Mouse (Mus musculus) erythroblast, adult 5-6 weeks (primary cell): ENCODE data around the gene Ucma. TPM values are rescaled to one million over a fixed set of nuclear protein-coding genes. Genes with fewer than 3 reads are reported as not detected.

Source experiments
- ATAC-seq: replicated peaks from 2 replicates; pipeline ENCODE4 v1.8.0; 2016; ENCODE audit warnings: moderate number of reproducible peaks, mild to moderate bottlenecking, moderate TSS enrichment, inconsistent platforms; ENCODE audit not compliant: poor library complexity, low FRiP score, severe bottlenecking
- total RNA-seq, 2 experiments: library from RNA; stranded (forward) in 1 of 2; stranded (reverse) in 1 of 2; fragments of 150-400 nt in 1 of 2; fragments of 200-764, 138-1000 nt in 1 of 2; gene quantifications; 2 replicates each; pipeline versions ENCODE4 v1.2.3 to v1.2.4; 2015 to 2017; ENCODE audit warnings: low replicate concordance in 2 of 2

The Ucma gene
- total RNA-seq, 2 experiments from 2014 or later, result not detected

GRCm38 (mm10) chr2:4996421-4996824 is 20.5 kb downstream of the Ucma start:
- ATAC-seq, result no peak

DNA sequence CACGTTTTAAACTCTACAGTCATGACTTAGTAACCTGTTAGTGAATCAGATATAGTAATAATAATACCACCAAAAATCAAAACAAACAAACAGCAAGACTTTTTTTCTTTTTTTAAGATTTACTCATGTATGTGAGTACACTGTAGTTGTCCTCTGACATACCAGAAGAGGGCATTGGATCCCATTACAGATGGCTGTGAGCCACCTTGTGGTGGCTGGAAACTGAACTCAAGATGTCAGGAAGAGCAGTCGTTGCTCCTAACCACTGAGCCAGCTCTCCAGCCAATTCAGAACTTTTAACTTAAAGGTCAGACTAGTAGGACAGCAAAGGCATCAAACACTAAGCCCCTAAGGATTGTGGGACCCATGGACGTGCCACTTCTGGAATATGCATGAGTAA is 23.0 kb downstream of the Ucma start:
- ATAC-seq, result no peak

DNA sequence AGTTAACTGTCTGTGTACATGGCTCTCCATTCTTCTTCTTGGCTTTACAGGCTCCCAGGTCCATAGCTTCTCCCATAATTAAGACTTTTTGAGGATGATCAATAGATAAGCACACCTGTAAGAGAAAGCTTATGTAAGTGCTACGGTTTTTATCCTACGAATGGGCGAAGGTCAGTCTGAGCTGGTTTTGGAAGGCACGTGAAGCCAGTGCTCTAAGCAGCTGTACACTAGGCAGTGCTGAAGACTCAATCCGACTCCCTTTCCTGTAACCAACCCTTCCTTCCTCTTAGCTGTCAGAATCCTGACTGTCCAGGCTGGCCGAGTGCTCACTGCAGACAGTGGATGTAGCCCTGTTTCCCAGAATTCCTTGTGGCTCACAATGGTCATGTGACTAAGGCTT is 25.3 kb downstream of the Ucma start:
- ATAC-seq, result no peak

GRCm38 (mm10) chr2:5007107-5007506 is 31.2 kb downstream of the Ucma start:
- no peak for ATAC-seq

GRCm38 (mm10) chr2:5011898-5012490 is 36.1 kb downstream of the Ucma start:
- no peak for ATAC-seq

GRCm38 (mm10) chr2:5012491-5013324 is 36.8 kb downstream of the Ucma start, which contains the start of gene Mcm10:
Gene Mcm10, minus strand, starts transcription at chr2:5012791.
- peak; percentile 99 for ATAC-seq

DNA sequence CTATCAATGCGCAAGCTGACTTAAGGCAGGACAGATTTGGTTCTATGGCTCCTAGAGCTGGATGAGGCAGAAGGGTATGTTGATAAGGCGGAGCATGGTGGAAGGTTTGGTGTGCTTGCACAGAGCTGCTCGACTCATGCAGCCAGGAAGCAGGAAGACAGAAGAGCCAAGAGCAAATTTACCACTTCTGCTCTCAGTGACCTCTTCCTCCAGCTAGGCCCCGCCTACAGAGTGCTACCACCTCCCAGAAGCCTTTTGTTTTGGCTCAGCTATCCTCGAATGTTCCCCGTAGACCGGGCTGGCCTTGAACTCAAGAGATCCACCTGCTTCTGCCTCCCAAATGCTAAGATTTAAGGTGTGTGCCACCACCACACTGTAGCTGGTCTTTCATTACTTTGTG is 38.7 kb downstream of the Ucma start:
- ATAC-seq, result no peak

DNA sequence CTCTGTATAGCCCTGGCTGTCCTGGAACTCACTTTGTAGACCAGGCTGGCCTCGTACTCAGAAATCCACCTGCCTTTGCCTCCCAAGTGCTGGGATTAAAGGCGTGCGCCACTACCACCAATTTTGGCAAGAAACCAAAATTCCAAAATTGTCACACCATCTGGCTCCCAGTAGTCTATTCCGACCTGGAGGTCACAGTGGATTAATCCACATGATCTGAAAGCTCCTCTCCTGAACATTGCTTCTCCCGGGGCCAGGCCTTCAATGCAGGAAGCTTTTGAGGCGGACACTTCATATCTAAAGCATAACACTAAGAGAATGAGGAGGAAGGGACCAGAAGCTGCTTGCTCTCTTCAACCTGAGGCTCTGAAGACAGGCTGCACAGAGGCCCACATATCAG is 39.6 kb downstream of the Ucma start:
- ATAC-seq, result no peak

- no peak for ATAC-seq
Measured at GRCm38 (mm10) chr2:5016922-5017321, 41.0 kb downstream of the Ucma start.

- no peak for ATAC-seq
Measured at GRCm38 (mm10) chr2:5019708-5020107, 43.8 kb downstream of the Ucma start.

DNA sequence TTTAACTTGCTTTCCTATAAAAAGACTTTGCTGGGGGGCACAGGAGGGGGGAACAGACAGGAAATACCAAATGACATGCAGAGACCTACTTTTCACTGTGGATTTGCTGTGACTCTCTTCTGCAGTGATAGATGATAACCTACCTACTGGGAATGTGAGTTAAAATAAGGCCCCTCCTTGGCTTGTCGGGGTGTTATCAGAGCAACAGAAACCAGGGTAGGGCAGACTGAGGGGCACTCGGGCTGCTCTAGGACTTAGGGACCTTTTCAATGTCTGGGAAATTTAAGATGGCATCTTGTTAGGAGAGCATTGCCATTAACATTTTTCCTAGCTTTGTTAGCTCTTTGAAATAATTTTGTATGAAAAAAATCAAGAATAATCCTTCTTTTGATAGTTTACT is 47.4 kb downstream of the Ucma start:
- no peak for ATAC-seq

DNA sequence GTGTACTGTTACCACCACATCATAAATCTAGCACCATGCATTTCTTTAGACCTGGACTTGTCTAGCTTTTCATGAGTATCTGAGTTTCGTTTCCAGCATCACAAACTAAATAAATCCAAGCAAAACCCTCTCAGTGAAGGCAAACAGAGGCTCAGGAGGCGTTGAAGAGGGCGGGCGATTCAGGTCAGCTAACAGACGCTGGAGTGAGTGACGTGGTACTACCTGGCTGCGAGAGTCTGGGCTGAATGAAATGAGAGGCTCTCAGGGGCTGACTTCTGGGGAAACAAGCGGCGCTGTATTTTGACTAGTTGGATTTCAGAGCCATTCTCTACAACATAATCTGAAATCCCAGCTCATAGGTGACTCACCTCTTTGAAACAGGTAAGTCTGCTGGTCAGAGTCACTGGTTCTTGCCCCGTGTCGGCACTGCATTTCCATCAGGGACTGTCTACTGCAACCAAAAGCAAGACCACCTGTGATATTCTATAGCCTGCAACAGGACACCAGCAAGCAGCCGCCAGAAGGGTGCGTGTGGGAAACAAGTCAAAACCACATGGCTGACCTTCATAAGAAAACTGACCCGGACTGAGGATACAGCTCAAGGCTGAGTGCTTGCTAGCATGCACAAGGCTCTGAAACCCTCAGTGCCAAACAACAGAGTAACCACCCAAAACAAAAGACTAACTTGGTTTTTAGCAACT is 47.9 kb downstream of the Ucma start:
- ATAC-seq, result no peak

DNA sequence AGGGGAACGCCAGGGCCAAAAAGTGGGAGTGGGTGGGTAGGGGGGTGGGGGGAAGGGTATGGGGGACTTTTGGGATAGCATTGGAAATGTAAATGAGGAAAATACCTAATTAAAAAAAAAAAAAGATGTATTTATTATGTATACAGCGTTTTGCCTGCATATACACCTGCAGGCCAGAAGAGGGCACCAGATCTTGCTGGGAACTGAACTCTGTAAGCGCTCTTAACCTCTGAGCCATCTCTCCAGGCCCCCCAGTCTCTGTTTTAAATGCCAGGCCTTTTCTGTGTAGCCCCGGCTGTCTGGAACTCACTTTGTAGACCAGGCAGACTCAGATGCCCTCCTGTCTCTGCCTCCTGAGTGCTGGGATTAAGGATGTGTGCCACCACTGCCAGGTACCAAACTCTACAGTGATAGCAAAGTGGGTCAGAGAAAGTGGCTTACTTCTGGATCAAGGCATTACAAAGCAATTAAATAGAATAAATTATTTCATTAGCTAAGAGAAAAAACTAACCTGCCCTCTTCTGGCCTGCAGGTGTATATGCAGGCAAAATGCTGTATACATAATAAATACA is 49.3 kb downstream of the Ucma start:
- ATAC-seq, result peak; percentile 73

DNA sequence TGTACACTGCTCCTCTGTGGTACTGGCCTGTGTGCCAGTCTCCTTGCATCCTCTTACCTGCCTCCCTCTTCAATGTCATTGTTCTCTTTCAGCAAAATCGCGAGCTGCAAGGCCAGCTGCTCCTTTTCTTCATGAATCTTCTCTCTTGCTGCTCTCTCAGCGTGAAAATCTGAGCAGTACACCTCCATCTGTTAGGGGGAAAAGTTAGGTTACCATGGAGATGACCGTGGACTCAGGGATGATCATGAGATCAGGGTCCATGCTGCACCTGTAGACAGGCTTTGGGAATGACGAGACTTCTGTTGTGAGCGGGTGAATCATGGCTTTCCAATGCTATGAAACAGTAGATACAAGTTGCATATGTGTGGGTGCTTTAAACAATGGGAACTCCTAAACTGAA is 51.1 kb downstream of the Ucma start:
- no peak for ATAC-seq

DNA sequence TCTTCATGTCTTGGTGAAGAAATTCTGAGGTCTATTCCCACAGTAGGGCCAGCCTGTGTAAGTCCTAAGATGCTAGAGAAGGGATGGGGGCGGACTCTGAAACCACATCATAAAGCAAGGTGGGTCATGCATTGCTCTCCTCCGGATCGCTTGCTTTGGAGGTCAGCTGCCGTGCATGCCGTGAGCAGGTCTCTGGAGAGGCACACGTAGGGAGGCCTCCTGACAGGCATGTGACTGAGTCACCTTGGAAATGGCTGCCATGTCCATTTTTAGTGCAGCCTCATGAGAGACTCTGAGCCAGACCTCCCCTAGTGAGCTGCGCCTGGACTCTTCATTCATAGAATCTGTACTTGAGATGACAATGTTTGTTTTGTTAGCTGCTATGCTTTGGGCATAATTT is 52.1 kb downstream of the Ucma start:
- ATAC-seq, result 0 out of 2 replicates have a peak, but pooled peaks have one; percentile 15

DNA sequence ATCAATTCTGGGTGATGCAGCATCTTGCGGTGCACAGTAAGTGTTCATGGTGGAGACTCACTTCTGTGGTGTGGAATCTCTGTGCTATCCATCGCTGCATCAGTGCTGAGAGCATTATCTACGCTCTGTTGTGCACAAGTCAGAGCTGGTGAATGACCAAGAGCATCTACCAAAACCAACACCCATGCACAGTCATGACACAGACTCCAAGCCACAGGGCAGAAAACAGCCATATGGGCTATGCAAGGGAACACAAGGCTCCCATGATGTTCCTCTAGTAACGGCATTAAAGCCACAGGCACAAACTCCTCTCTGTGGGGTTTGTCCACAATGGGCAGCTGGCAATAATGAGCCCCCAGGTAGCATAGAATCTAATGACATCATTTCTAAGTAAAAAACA is 53.9 kb downstream of the Ucma start:
- no peak for ATAC-seq

GRCm38 (mm10) chr2:5031215-5031614 is 55.3 kb downstream of the Ucma start:
- no peak for ATAC-seq

DNA sequence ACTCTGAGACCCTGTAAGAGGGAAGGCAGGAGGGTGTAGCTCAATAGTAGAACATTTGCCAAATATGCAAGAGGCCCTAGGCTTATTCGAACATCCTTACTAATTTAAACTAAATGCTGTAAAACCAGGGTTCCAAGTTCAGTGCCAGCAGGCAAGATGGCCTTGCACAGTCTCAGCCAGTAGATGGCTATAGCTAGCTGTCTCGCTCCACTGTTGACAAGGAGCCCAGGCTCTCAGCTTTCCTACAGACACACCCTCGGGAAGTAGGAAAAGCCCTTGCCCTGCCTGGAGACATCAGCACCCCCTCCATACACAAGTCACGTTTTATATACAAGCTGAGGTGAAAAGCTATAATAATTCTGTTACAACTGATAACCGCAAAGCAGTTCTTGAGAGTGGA is 56.7 kb downstream of the Ucma start:
- ATAC-seq, result no peak

DNA sequence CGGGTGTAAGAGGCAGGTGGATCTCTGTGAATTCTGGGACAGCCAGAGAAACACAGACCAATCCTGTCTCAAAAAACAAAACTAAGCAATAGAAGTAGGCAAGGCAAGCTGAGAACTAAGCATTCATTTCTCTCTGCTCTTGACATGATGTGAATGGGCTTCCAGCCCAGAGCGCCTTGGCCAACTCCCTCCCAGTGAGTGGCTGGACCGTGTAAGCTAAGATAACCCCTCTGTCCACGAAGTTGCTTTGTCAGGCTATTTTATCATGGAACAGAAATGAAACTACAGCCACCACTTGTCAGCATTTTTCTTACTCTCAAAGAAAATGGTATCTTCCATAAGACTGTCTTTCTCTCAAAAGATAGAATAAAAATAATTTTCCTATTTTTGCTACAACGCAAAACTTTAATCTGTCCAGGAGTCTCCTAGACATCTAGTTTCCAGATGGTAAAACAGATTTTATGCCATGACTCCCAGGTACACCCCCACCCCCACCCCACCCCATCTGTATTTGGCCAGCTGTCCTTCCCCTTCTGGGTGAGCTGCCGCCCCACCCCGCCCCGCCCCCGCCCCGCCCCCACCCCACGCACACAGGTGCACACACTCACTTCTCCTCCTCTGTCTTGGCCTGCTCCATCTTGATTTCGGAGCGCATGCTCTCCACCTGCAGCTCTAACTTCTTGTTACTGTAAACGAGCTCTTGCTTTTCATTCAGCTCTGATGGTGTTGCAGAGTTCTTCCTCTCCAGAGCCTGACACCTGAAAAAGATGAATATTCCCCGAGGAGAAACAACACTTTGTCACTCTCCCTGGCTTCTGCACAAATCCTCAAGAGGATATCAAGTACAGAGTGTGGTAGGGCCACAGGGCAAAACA is 57.9 kb downstream of the Ucma start:
- ATAC-seq, result peak; percentile 63; the same call in 1 of the 2 replicates

DNA sequence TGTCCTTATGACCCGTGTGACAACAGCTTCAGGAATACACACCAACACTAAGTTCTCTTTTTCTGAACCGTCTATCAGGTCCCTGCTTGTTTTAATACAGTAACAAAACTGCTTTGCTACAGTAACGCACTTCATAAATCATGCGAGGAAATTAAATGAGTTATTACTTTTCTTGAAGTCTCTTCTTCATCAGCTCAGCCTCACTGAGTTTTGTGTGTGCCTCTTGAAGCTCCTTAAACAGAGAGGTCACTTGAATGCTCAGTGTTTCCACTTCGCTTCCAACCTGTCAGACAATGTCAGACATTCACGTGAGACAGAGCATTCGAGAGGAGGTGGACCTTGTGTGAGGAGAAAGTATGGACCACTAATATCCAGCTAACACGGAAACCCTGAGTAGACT is 58.9 kb downstream of the Ucma start:
- no peak for ATAC-seq
